Mouse (Mus musculus): ENCODE measurements at regions not wholly inside any gene's neighbourhood (a gene's known extent, or its start where the extent isn't known, plus 50 kb on each side); places are given as distances from the start of the nearest gene placed in this dataset.

DNA sequence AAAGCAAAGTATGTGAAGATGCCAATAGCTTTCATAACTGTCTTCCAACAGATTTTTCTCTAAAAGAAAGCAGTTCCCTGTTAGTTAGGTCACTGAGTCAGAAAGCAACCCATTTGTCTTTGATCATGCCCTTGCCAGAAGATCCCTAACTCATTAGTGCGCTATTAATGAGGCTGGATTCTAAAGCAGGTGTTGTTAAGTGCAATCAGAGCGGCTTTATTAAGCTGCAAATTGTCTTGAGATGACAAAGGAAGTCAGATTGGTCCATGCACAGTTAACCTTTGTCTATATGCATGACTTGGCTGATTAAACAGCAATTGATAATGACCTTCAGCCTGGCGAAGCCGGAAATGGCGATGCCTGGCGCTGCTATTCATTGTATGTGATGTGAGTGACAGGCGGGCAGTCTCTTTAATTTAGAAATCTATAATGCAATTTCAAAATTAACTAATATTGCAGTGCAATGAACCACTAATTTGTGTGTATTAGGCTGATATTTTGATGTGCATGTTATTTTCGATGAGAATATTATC lies 183.4 kb downstream of the Rnd3 start:
- TF ChIP-seq CTCF (IDR thresholded peaks at IDR 0.05; ENCODE audit: low read depth), result no peak
- no peak for TF ChIP-seq EP300 (IDR thresholded peaks at IDR 0.05; ENCODE audit: low read depth)

Measured in liver, postnatal 0 days (tissue).